Comparison of ENCODE assay signal across 20 mouse cellular contexts in genomic region chr4:132256384-132256783, GRCm38 (mm10). TPM values are rescaled to one million over a fixed set of nuclear protein-coding genes. Genes with fewer than 3 reads are reported as not detected.
DNase-seq lines count a peak whose midpoint lies in the region; ATAC-seq lines count a peak whose summit lies in the region.
"Had no signal": no experiment of that assay in that cellular context is flagged by ENCODE, and none has a peak within 500 bp of the region (broad histone marks: within the 10 kb centered on the region; RNA-seq: fewer than 3 reads in every experiment).

No protein-coding gene starts in this region.

- peaks cover 47% of the 10 kb centered on the region for H3K4me1 ChIP-seq in heart, embryonic 13.5 days
- peaks cover 40% of the 10 kb centered on the region for H3K4me1 ChIP-seq in heart, embryonic 10.5 days
- H3K4me1 ChIP-seq in kidney, embryonic 16.5 days (ENCODE audit: insufficient read depth, low read length), result peaks cover 14% of the 10 kb centered on the region
- peaks cover 13% of the 10 kb centered on the region for H3K4me1 ChIP-seq in lung, embryonic 16.5 days (replicated peaks; ENCODE audit: control insufficient read depth, insufficient read depth, low read length)

- H3K4me2 ChIP-seq in heart, embryonic 13.5 days, result no peak overlapping the region
- H3K4me2 ChIP-seq in kidney, embryonic 16.5 days (replicated peaks; ENCODE audit: low read depth, low read length), result no peak overlapping the region
- no peak overlapping the region for H3K4me2 ChIP-seq in lung, embryonic 16.5 days (ENCODE audit: low read depth, low read length)
- H3K4me2 ChIP-seq: embryonic facial prominence, embryonic 13.5 days; forebrain, embryonic 13.5 days; heart, embryonic 12.5 days; hindbrain, embryonic 13.5 days had no signal

- WGBS in heart, embryonic 13.5 days, result 73% methylated on average over 3 of the region's 3 CpGs
- 89% methylated on average over 3 of the region's 3 CpGs for WGBS in heart, embryonic 10.5 days
- WGBS in kidney, embryonic 16.5 days, result 87% methylated on average over 3 of the region's 3 CpGs
- 89% methylated on average over 3 of the region's 3 CpGs for WGBS in lung, embryonic 16.5 days

- H3K9me3 ChIP-seq in heart, embryonic 13.5 days, result no peaks in the 10 kb centered on the region
- H3K9me3 ChIP-seq in heart, embryonic 10.5 days, result no peaks in the 10 kb centered on the region
- no peaks in the 10 kb centered on the region for H3K9me3 ChIP-seq in kidney, embryonic 16.5 days (ENCODE audit: low read length)
- H3K9me3 ChIP-seq in lung, embryonic 16.5 days (ENCODE audit: control insufficient read depth, low read length), result no peaks in the 10 kb centered on the region
- H3K9me3 ChIP-seq: embryonic facial prominence, embryonic 13.5 days; forebrain, embryonic 13.5 days; heart, embryonic 12.5 days; hindbrain, embryonic 13.5 days had no signal

- peaks cover 9% of the 10 kb centered on the region for H3K36me3 ChIP-seq in heart, embryonic 13.5 days
- peaks cover 11% of the 10 kb centered on the region for H3K36me3 ChIP-seq in heart, embryonic 10.5 days
- H3K36me3 ChIP-seq in kidney, embryonic 16.5 days (ENCODE audit: insufficient read depth, low read length), result peaks cover 1% of the 10 kb centered on the region; the same call in 1 of the 2 replicates
- no peaks in the 10 kb centered on the region for H3K36me3 ChIP-seq in lung, embryonic 16.5 days (ENCODE audit: control insufficient read depth, insufficient read depth, low read length)

- no peak for ATAC-seq in heart, embryonic 13.5 days (ENCODE audit: extremely low read depth, insufficient number of reproducible peaks, low FRiP score, low TSS enrichment)
- no peak for ATAC-seq in kidney, embryonic 16.5 days (ENCODE audit: low FRiP score, low TSS enrichment)
- no peak for ATAC-seq in lung, embryonic 16.5 days (ENCODE audit: low read depth)
- no peak for ATAC-seq in CD4-positive, CD25-positive, alpha-beta regulatory T cell, adult 4 months
- ATAC-seq: forebrain, embryonic 13.5 days; forebrain, postnatal 0 days; hindbrain, postnatal 0 days had no signal

- no peak for DNase-seq in heart, embryonic 10.5 days (ENCODE audit: low spot score)
- DNase-seq in kidney, postnatal 36 days, result no peak
- DNase-seq in lung, postnatal 25 days (ENCODE audit: low spot score), result no peak
- DNase-seq: adrenal gland, postnatal 25 days; cerebellum, adult 18-20 months; cerebellum, adult 9-11 months; cerebellum, postnatal 36 days; forebrain, postnatal 0 days; gastrocnemius, postnatal 14 days; heart, adult 2 months; heart, postnatal 10 days had no signal

- H3K9ac ChIP-seq in heart, embryonic 13.5 days, result 0 out of 2 replicates have a peak overlapping the region, but pooled peaks have one; percentile 13
- no peak overlapping the region for H3K9ac ChIP-seq in kidney, embryonic 16.5 days (replicated peaks; ENCODE audit: low read length)
- H3K9ac ChIP-seq in lung, embryonic 16.5 days (ENCODE audit: low read length), result no peak overlapping the region
- H3K9ac ChIP-seq: embryonic facial prominence, embryonic 13.5 days; forebrain, embryonic 13.5 days; forebrain, postnatal 0 days; heart, embryonic 12.5 days; hindbrain, embryonic 13.5 days had no signal

- H3K27me3 ChIP-seq in heart, embryonic 13.5 days (replicated peaks), result no peaks in the 10 kb centered on the region
- H3K27me3 ChIP-seq in heart, embryonic 10.5 days (ENCODE audit: insufficient read depth, poor library complexity, severe bottlenecking), result no peaks in the 10 kb centered on the region
- no peaks in the 10 kb centered on the region for H3K27me3 ChIP-seq in kidney, embryonic 16.5 days (ENCODE audit: insufficient read depth, low read length)
- H3K27me3 ChIP-seq in lung, embryonic 16.5 days (ENCODE audit: control insufficient read depth, insufficient read depth, low read depth, low read length), result no peaks in the 10 kb centered on the region
- H3K27me3 ChIP-seq: embryonic facial prominence, embryonic 13.5 days; forebrain, embryonic 13.5 days; heart, embryonic 12.5 days; hindbrain, embryonic 13.5 days had no signal

- H3K4me3 ChIP-seq in heart, embryonic 13.5 days, result no peak overlapping the region
- H3K4me3 ChIP-seq in heart, embryonic 10.5 days, result no peak overlapping the region
- no peak overlapping the region for H3K4me3 ChIP-seq in kidney, embryonic 16.5 days (ENCODE audit: low read length)
- H3K4me3 ChIP-seq in lung, embryonic 16.5 days (ENCODE audit: low read length), result no peak overlapping the region
- H3K4me3 ChIP-seq: embryonic facial prominence, embryonic 13.5 days; forebrain, embryonic 13.5 days; heart, adult 2 months; heart, embryonic 12.5 days; hindbrain, embryonic 13.5 days had no signal

- H3K27ac ChIP-seq in heart, embryonic 13.5 days (replicated peaks), result peak overlapping the region; percentile 41; the same call in 1 of the 2 replicates
- H3K27ac ChIP-seq in heart, embryonic 10.5 days, result no peak overlapping the region
- 0 out of 2 replicates have a peak overlapping the region, but pooled peaks have one; percentile 15 for H3K27ac ChIP-seq in kidney, embryonic 16.5 days (ENCODE audit: low read length)
- 0 out of 2 replicates have a peak overlapping the region, but pooled peaks have one; percentile 8 for H3K27ac ChIP-seq in lung, embryonic 16.5 days (ENCODE audit: low read length)
- H3K27ac ChIP-seq: embryonic facial prominence, embryonic 13.5 days; forebrain, embryonic 13.5 days; heart, adult 2 months; hindbrain, embryonic 13.5 days; hindbrain, postnatal 0 days had no signal

RNA-seq across cellular contexts. Expression of gene Gmeb1, which starts 5.0 kb away (rescaled TPM):
- polyA plus RNA-seq in heart, embryonic 13.5 days (2015; fragmentation: Nextera tagmentation; extraction: Ambion mirVana), result 27.5 and 28.8 TPM in 2 replicates
- polyA plus RNA-seq in heart, embryonic 10.5 days (2016; fragmentation: Nextera tagmentation; extraction: Ambion mirVana), result 32.5 and 37.6 TPM in 2 replicates
- polyA plus RNA-seq in kidney, embryonic 16.5 days (2015; fragmentation: Nextera tagmentation; extraction: Ambion mirVana), result 39.3 and 45.1 TPM in 2 replicates
- polyA plus RNA-seq in lung, embryonic 16.5 days (2015; fragmentation: Nextera tagmentation; extraction: Ambion mirVana), result 36.2 and 36.7 TPM in 2 replicates
- polyA plus RNA-seq in CD4-positive, CD25-positive, alpha-beta regulatory T cell, adult 4 months (2017; shearing (Covaris generic)), result 10 to 100 TPM; 16.7 to 17.7 TPM

RNA-seq across cellular contexts. Expression of gene Taf12, which starts 17.8 kb away (rescaled TPM):
- 26.6 and 33.6 TPM in 2 replicates for polyA plus RNA-seq in heart, embryonic 13.5 days (2015; fragmentation: Nextera tagmentation; extraction: Ambion mirVana)
- 42.4 and 52.5 TPM in 2 replicates for polyA plus RNA-seq in heart, embryonic 10.5 days (2016; fragmentation: Nextera tagmentation; extraction: Ambion mirVana)
- 42.9 and 45.7 TPM in 2 replicates for polyA plus RNA-seq in kidney, embryonic 16.5 days (2015; fragmentation: Nextera tagmentation; extraction: Ambion mirVana)
- polyA plus RNA-seq in lung, embryonic 16.5 days (2015; fragmentation: Nextera tagmentation; extraction: Ambion mirVana), result 48.5 and 50.3 TPM in 2 replicates
- 10 to 100 TPM; 84.4 to 91.9 TPM for polyA plus RNA-seq in CD4-positive, CD25-positive, alpha-beta regulatory T cell, adult 4 months (2017; shearing (Covaris generic))

RNA-seq across cellular contexts. Expression of gene Ythdf2, which starts 44.3 kb away (rescaled TPM):
- polyA plus RNA-seq in heart, embryonic 13.5 days (2015; fragmentation: Nextera tagmentation; extraction: Ambion mirVana), result 58.8 and 60.8 TPM in 2 replicates
- 76.0 and 91.6 TPM in 2 replicates for polyA plus RNA-seq in heart, embryonic 10.5 days (2016; fragmentation: Nextera tagmentation; extraction: Ambion mirVana)
- 106 and 108 TPM in 2 replicates for polyA plus RNA-seq in kidney, embryonic 16.5 days (2015; fragmentation: Nextera tagmentation; extraction: Ambion mirVana)
- 87.7 and 97.8 TPM in 2 replicates for polyA plus RNA-seq in lung, embryonic 16.5 days (2015; fragmentation: Nextera tagmentation; extraction: Ambion mirVana)
- 100 to 1,000 TPM in 1 of 2 experiments, 10 to 100 TPM in 1; 70.7 to 118 TPM for polyA plus RNA-seq in CD4-positive, CD25-positive, alpha-beta regulatory T cell, adult 4 months (2017; shearing (Covaris generic))

RNA-seq across cellular contexts. Expression of gene Rab42, which starts 46.8 kb away (rescaled TPM):
- 1.1 and 1.8 TPM in 2 replicates for polyA plus RNA-seq in heart, embryonic 13.5 days (2015; fragmentation: Nextera tagmentation; extraction: Ambion mirVana)
- 1.1 and 1.9 TPM in 2 replicates for polyA plus RNA-seq in heart, embryonic 10.5 days (2016; fragmentation: Nextera tagmentation; extraction: Ambion mirVana)
- polyA plus RNA-seq in kidney, embryonic 16.5 days (2015; fragmentation: Nextera tagmentation; extraction: Ambion mirVana), result 3.9 and 4.1 TPM in 2 replicates
- polyA plus RNA-seq in lung, embryonic 16.5 days (2015; fragmentation: Nextera tagmentation; extraction: Ambion mirVana), result 2.1 and 2.5 TPM in 2 replicates
- 1 to 10 TPM in 1 of 2 experiments, not detected in 1; 1.0 TPM for polyA plus RNA-seq in CD4-positive, CD25-positive, alpha-beta regulatory T cell, adult 4 months (2017; shearing (Covaris generic))
